Mouse (Mus musculus) stomach, embryonic 15.5 days (tissue): ENCODE measurements around the gene Dpf1. TPM values are rescaled to one million over a fixed set of nuclear protein-coding genes. Genes with fewer than 3 reads are reported as not detected.

Source experiments
- ATAC-seq: fragments of 200-750 bp; cut with Nextera tagmentation; 2 replicates; pipeline ENCODE4 v1.8.0; 2017; ENCODE audit warnings: low read depth, moderate number of reproducible peaks, moderate TSS enrichment; ENCODE audit not compliant: insufficient read depth, low FRiP score
- H3K27ac ChIP-seq: fragments of 300-500 bp; sonication (generic); 2 replicates; pipeline ENCODE4 v1.5.1; 2015; ENCODE audit warnings: mild to moderate bottlenecking, inconsistent platforms
- H3K27me3 ChIP-seq: fragments of 300-500 bp; sonication (generic); replicated peaks from 2 replicates; pipeline ENCODE4 v1.6.1; 2015; ENCODE audit warnings: inconsistent platforms
- H3K36me3 ChIP-seq: fragments of 300-500 bp; sonication (generic); 2 replicates; pipeline ENCODE4 v1.6.1; 2015; ENCODE audit warnings: inconsistent platforms
- H3K4me1 ChIP-seq: fragments of 300-500 bp; sonication (generic); 2 replicates; pipeline ENCODE4 v1.6.1; 2015; ENCODE audit warnings: inconsistent platforms
- H3K4me2 ChIP-seq: fragments of 300-500 bp; sonication (generic); 2 replicates; pipeline ENCODE4 v1.6.1; 2015; ENCODE audit warnings: mild to moderate bottlenecking, inconsistent platforms
- H3K4me3 ChIP-seq: fragments of 300-500 bp; sonication (generic); replicated peaks from 2 replicates; pipeline ENCODE4 v1.5.1; 2015; ENCODE audit warnings: inconsistent platforms
- H3K9ac ChIP-seq: fragments of 300-500 bp; sonication (generic); 2 replicates; pipeline ENCODE4 v1.6.1; 2015; ENCODE audit warnings: inconsistent platforms
- H3K9me3 ChIP-seq: fragments of 300-500 bp; sonication (generic); 2 replicates; pipeline ENCODE4 v1.6.1; 2016; ENCODE audit warnings: inconsistent platforms
- WGBS: fragments of 180-500 bp; shearing (Covaris S2); methylation state at CpG from one replicate; pipeline ENCODE4 v1.1.7; 2015; 5-methylcytosine and 5-hydroxymethylcytosine counted together
- polyA plus RNA-seq: library from polyadenylated mRNA; unstranded; fragments of >200 nt; fragmentation: Nextera tagmentation; extraction: Ambion mirVana; gene quantifications from 2 replicates; pipeline ENCODE4 v1.2.1, GENCODE M21; 2015

Gene Dpf1
- polyA plus RNA-seq, 1 experiment from 2014 or later: 8.2 TPM

DNA sequence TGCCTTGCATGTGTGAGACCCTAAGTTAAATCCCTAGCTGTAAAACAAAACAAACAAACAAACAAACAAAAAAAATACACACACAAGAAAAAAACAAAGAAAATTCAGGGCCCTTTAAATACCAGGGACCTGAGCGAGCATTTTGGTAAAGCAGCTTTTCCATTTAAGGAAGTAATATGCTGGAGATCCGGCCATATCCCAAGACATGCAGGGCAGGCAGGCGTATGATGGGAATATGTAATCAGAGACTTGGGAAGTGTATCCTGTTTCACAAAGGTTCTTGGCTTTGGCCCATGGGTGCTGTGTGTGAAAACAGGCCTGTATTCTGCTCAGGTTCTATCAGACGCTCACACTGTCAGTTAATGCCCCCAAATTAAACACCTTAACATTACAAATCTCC is 26.2 kb upstream of the Dpf1 start:
- Histone ChIP-seq H3K4me2 (no peak overlapping the region), H3K27ac (no peak overlapping the region), H3K9me3 (no peaks in the 10 kb centered on the region), H3K9ac (no peak overlapping the region), H3K4me1 (peaks cover 14% of the 10 kb centered on the region; the same call in 1 of the 2 replicates), H3K36me3 (no peaks in the 10 kb centered on the region), H3K27me3 (0 out of 2 replicates have a peak, but pooled peaks cover 8% of the 10 kb centered on the region), H3K4me3 (no peak overlapping the region)
- ATAC-seq: no peak
- 72% methylated on average over 4 of the region's 4 CpGs for WGBS

DNA sequence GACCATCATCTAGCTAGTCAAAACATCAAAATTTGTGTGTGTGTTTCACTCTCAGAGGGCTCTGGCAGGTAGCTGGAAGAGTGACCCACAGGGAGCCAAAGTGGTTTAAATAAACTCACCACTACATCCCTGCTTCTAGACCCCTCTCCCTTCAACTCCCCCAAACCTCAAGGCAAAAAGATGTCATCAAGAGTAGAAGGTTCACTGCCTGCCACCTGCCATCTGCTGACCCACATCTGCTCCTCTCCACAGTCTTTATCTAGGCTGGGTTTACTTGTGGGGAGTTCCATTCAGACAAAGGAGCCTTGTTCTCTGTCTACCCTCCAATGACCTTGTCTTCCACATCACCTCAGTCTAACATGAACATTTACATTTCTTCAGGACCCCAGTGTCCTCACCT is 24.5 kb upstream of the Dpf1 start:
- H3K4me3 ChIP-seq: no peak overlapping the region
- H3K4me2 ChIP-seq: peak overlapping the region; percentile 93; the same call in 1 of the 2 replicates
- no peak for ATAC-seq
- H3K9ac ChIP-seq: no peak overlapping the region
- 0 out of 2 replicates have a peak, but pooled peaks cover 11% of the 10 kb centered on the region for H3K27me3 ChIP-seq
- no peaks in the 10 kb centered on the region for H3K36me3 ChIP-seq
- peaks cover 8% of the 10 kb centered on the region; the same call in 1 of the 2 replicates for H3K4me1 ChIP-seq
- H3K9me3 ChIP-seq: no peaks in the 10 kb centered on the region
- no peak overlapping the region for H3K27ac ChIP-seq

DNA sequence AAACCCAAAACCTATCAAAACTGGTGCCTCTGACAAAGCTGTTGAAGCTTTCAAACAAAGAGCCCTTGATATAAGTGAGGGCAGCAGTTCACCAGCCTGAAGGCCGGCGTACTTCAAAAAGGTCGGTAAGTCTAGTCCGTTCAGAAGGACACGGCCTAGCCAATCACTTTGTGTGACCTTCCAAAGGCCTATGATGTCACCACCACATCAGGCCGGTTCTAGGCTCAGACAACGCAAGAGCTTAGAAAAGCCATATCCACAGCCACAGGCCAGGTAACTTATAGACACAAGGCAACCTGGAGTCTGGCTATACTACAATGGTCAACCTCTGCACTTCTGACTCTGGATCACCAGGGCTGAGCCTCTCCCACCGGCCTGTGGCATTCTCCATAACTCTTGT is 23.8 kb upstream of the Dpf1 start:
- Histone ChIP-seq H3K9me3 (no peaks in the 10 kb centered on the region), H3K27me3 (0 out of 2 replicates have a peak, but pooled peaks cover 11% of the 10 kb centered on the region), H3K9ac (no peak overlapping the region), H3K4me2 (peak overlapping the region; percentile 93), H3K4me1 (peaks cover 8% of the 10 kb centered on the region; the same call in 1 of the 2 replicates), H3K27ac (0 out of 2 replicates have a peak overlapping the region, but pooled peaks have one; percentile 92), H3K36me3 (no peaks in the 10 kb centered on the region), H3K4me3 (peak overlapping the region; percentile 57)
- WGBS: 49% methylated on average over 8 of the region's 8 CpGs
- no peak for ATAC-seq

DNA sequence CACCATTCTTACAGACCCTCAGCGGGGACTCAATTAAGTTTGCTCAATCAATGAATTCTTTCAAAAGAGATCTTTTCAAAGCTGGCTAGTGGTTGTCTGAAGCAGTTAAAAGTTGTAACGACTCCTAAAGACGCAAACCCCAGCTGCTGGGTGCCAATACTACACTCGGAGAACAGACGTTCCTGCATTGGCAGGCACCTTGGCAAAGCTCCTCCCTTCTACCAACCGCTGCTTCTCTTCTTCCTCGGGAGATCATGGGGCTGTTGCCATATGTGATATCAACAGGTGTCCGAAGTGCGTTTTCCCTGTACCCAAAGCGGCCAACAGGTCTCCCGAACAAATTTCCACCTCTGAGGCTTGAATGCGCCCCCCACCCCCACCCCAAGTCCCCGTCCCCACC is 22.9 kb upstream of the Dpf1 start:
- H3K9me3 ChIP-seq: no peaks in the 10 kb centered on the region
- peak overlapping the region; percentile 57 for H3K4me3 ChIP-seq
- H3K27me3 ChIP-seq: 0 out of 2 replicates have a peak, but pooled peaks cover 11% of the 10 kb centered on the region
- H3K4me2 ChIP-seq: peak overlapping the region; percentile 93
- peak overlapping the region; percentile 92 for H3K27ac ChIP-seq
- peak overlapping the region; percentile 49; the same call in 1 of the 2 replicates for H3K9ac ChIP-seq
- 13% methylated on average over 13 of the region's 13 CpGs for WGBS
- no peak for ATAC-seq
- H3K36me3 ChIP-seq: no peaks in the 10 kb centered on the region
- H3K4me1 ChIP-seq: peaks cover 8% of the 10 kb centered on the region; the same call in 1 of the 2 replicates

DNA sequence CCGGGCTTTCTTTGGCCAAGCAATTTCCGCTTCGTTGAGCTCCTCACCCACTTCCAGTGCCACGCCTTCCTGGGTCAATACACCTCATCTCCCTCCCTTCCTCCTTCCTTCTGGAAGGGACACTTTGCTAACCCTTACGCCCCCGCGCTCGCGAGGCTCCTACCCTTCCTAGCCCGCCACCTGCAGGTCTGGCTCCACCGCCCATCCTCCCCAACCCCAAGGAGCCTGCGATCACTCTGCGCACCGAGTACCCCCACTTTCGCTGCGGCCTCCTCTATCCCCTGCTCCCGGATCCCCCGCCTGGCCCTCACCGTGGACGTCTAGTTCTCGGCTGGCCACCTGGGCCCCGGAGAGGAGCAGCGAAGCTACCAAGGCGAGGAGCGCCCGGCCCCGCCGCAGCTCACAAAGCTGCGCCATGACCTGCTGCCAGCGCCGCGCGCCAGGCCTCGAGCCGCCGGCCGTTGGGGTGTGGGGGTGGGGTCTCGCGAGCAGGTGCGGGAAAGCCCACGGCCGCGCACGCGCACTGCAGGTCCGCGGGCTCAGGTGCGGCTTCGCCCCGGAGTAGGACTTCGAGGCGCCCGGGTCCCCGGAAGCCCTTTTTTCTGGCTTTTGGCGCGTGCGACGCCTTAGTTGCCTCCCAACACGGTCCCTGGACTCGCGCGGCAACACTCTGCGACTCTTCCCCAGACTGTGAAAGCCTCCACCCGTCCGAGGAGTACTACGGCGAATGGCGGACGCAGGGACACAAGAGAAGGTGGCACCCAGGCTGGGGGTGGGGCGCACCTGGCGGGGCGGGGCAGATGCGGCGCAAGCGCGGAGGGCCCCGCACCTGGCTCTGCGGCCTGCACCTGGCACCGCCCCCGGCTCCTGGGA is 22.3 kb upstream of the Dpf1 start, which contains the start of gene Spint2:
Gene Spint2, minus strand, starts transcription at position 712 of the 873 bp plus-strand sequence.
- WGBS: under 1% methylated on average over 76 of the region's 80 CpGs
- 0 out of 2 replicates have a peak, but pooled peaks cover 11% of the 10 kb centered on the region for H3K27me3 ChIP-seq
- H3K9me3 ChIP-seq: no peaks in the 10 kb centered on the region
- H3K4me1 ChIP-seq: peaks cover 8% of the 10 kb centered on the region; the same call in 1 of the 2 replicates
- peak within 1 kb of the TSS; percentile 57 for H3K4me3 ChIP-seq
- no peaks in the 10 kb centered on the region for H3K36me3 ChIP-seq
- peak within 1 kb of the TSS; percentile 93 for H3K4me2 ChIP-seq
- H3K27ac ChIP-seq: peak within 1 kb of the TSS; percentile 92
- peak; percentile 86 for ATAC-seq
- peak within 1 kb of the TSS; percentile 49 for H3K9ac ChIP-seq

DNA sequence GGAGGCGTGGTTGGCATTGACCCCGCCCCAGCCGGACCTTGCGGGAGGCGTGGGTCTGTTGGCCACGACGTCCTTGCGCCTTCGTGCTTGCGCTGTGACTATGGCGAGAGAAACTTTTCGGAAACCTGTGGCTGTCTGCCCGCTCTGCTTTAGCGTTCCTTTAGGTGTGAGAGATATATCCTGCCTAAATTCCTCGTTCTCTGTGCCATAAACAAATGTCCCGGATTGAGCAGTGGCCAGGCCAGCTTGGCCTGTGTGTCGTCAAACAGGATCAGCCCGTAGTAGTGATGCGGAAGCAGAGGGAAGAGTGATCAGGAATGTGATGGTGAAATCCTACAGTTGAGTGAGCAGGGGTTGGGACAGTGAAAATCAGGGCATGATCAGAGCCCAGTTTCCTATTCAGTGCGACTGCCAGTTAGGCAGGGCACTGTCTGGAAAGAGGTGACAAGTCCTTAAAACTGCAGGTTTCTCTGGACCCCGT is 21.6 kb upstream of the Dpf1 start:
- 9% methylated on average over 21 of the region's 21 CpGs for WGBS
- Histone ChIP-seq H3K9me3 (no peaks in the 10 kb centered on the region), H3K27me3 (0 out of 2 replicates have a peak, but pooled peaks cover 11% of the 10 kb centered on the region), H3K9ac (no peak overlapping the region; the same call in 1 of the 2 replicates), H3K4me2 (peak overlapping the region; percentile 93), H3K4me1 (peaks cover 8% of the 10 kb centered on the region; the same call in 1 of the 2 replicates), H3K36me3 (no peaks in the 10 kb centered on the region), H3K4me3 (peak overlapping the region; percentile 57), H3K27ac (peak overlapping the region; percentile 46)
- peak; percentile 36; the same call in 1 of the 2 replicates for ATAC-seq

DNA sequence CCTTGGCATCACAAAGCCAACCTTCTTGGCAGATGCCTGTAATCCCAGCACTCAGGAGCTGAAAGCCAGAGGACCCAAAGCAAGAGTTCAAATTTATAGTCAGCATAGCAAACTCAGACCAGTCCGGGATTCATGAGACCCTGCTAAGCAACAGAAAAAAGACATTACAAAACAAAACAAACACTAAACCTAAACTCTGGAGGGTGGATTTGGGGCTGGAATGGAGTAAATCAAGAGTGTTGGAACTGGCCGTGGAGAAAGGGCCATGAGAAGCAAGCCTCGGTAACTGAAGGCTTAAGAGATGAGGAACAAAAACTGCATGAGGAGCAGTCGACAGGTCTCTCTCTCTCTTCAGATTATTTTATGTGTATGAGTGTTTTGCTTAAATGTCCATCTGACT is 19.9 kb upstream of the Dpf1 start:
- Histone ChIP-seq H3K4me3 (no peak overlapping the region), H3K4me1 (peaks cover 12% of the 10 kb centered on the region; the same call in 1 of the 2 replicates), H3K36me3 (no peaks in the 10 kb centered on the region), H3K27me3 (0 out of 2 replicates have a peak, but pooled peaks cover 11% of the 10 kb centered on the region), H3K27ac (no peak overlapping the region), H3K4me2 (no peak overlapping the region), H3K9me3 (no peaks in the 10 kb centered on the region), H3K9ac (no peak overlapping the region)
- WGBS: 79% methylated on average over 4 of the region's 4 CpGs
- ATAC-seq: no peak

DNA sequence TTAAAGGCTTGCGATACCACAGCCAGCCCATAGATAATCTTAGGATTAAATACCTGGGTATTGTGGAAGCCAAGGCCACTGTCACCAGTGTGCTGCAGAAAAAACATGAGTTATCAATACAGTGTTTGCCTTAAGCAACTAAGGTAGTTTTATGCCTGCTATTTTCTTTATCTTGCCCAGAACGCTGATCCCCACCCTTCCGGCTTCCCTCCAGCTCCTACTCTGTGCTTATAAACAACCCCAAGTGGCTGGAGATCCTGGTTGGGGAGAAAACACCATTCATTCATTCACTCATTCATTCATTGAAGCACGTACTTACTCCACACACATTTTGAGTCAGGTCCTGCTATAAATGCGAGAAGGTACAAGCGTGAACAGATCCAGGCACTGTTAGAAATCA is 19.2 kb upstream of the Dpf1 start:
- Histone ChIP-seq H3K4me3 (no peak overlapping the region), H3K9me3 (no peaks in the 10 kb centered on the region), H3K36me3 (no peaks in the 10 kb centered on the region), H3K27ac (no peak overlapping the region), H3K27me3 (0 out of 2 replicates have a peak, but pooled peaks cover 11% of the 10 kb centered on the region), H3K9ac (no peak overlapping the region), H3K4me2 (no peak overlapping the region), H3K4me1 (peaks cover 18% of the 10 kb centered on the region; the same call in 1 of the 2 replicates)
- WGBS: 75% methylated on average over 6 of the region's 6 CpGs
- ATAC-seq: no peak

DNA sequence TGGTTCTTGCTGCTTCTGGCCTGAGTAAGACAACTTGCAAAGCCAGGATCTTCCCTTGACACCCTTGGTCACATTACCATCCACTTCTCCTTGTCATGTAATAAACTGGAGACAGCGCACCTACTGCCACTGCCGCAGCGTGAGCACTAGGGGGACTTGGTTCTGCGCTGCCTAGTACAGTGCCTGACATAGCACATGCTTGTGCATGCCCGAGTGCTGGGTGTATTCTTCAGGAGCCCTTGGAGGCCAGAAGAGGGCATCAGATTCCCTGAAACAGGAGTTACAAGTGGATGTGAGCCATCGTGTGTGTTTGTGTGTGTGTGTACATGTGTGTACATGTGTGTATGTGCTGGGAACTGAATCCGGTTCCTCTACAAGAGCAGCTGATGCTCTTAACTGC is 16.3 kb upstream of the Dpf1 start:
- H3K9ac ChIP-seq: no peak overlapping the region
- no peak overlapping the region for H3K27ac ChIP-seq
- H3K4me2 ChIP-seq: no peak overlapping the region
- peaks cover 33% of the 10 kb centered on the region for H3K4me1 ChIP-seq
- 88% methylated on average over 7 of the region's 7 CpGs for WGBS
- H3K27me3 ChIP-seq: 0 out of 2 replicates have a peak, but pooled peaks cover 3% of the 10 kb centered on the region
- H3K36me3 ChIP-seq: no peaks in the 10 kb centered on the region
- no peak overlapping the region for H3K4me3 ChIP-seq
- no peak for ATAC-seq
- no peaks in the 10 kb centered on the region for H3K9me3 ChIP-seq

DNA sequence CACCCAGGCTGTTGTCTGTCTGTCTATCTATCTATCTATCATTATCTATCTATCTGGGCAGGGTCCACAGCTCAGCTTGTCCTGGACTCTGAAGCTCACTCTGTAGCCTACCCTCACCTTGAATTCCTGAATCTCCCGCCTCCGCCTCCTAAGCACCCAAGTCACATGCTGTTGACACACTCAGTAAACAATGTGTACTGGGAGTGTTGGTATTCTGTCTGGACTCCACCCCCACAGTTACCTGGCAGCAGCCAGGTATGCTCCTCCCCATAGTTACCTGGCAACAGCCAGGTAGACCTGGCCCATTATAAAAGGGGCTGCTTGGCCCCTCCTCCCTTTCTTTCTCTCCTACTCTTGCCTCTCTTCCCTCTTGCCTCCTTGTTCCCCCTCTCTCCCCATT is 15.7 kb upstream of the Dpf1 start:
- 66% methylated on average over 2 of the region's 2 CpGs for WGBS
- Histone ChIP-seq H3K27ac (no peak overlapping the region), H3K27me3 (no peaks in the 10 kb centered on the region), H3K4me2 (no peak overlapping the region), H3K4me3 (no peak overlapping the region), H3K9ac (no peak overlapping the region), H3K36me3 (no peaks in the 10 kb centered on the region), H3K4me1 (peaks cover 39% of the 10 kb centered on the region), H3K9me3 (no peaks in the 10 kb centered on the region)
- ATAC-seq: peak; percentile 33

DNA sequence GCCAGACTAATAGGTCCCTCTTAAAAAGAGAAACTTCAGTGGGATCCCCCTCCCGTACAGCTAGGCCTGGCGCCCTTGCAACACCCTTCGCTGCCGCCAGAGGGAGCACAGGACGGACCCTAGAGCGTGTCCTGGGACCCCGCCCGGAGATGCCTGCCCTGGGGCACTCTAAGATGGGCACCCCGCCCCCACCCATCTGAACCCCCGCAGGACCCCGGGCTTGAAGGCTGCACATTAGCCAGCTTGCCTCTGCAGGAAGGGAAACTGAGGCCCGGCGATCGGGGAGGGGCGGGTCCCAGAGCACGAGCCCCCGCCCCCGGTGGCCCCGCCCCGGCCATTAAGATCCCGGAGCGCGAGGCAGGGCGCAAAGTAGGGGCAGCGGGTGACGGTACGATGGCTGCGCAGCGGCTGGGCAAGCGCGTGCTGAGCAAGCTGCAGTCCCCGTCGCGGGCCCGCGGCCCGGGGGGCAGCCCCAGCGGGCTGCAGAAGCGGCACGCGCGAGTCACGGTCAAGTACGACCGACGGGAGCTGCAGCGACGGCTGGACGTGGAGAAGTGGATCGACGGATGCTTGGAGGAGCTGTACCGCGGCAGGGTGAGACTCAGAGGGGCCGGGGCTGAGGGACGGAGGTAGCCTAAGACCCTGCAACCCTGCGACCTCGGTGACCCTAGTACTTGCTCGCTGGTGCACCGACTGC is 14.7 kb upstream of the Dpf1 start, which contains the start of gene Ppp1r14a:
Gene Ppp1r14a, plus strand, starts transcription at position 367 of the 697 bp plus-strand sequence.
- H3K9ac ChIP-seq: peak within 1 kb of the TSS; percentile 61
- H3K4me2 ChIP-seq: peak within 1 kb of the TSS; percentile 94
- under 1% methylated on average over 59 of the region's 59 CpGs for WGBS
- H3K27ac ChIP-seq: peak within 1 kb of the TSS; percentile 87
- ATAC-seq: 0 out of 2 replicates have a peak, but pooled peaks have one; percentile 15
- H3K4me3 ChIP-seq: peak within 1 kb of the TSS; percentile 64
- H3K9me3 ChIP-seq: no peaks in the 10 kb centered on the region
- H3K27me3 ChIP-seq: no peaks in the 10 kb centered on the region
- H3K4me1 ChIP-seq: peaks cover 47% of the 10 kb centered on the region
- H3K36me3 ChIP-seq: no peaks in the 10 kb centered on the region
